Mouse (Mus musculus) splenic B cell, adult 2 months (primary cell): ENCODE measurements around the gene Gm49373.

Experiments used
- DNase-seq: peaks from one replicate; pipeline ENCODE4 v3.0.0-alpha.2; 2011; ENCODE audit warnings: low read depth, low spot score
- H3K27me3 ChIP-seq: 2 replicates; pipeline ENCODE4 v1.6.1; 2012; ENCODE audit warnings: mild to moderate bottlenecking, low read length, moderate library complexity, mixed read lengths; ENCODE audit not compliant: control insufficient read depth, poor library complexity, insufficient read depth, severe bottlenecking
- H3K36me3 ChIP-seq: 2 replicates; pipeline ENCODE4 v1.6.1; 2012; ENCODE audit warnings: mild to moderate bottlenecking, low read length, moderate library complexity, mixed read lengths; ENCODE audit not compliant: control insufficient read depth, poor library complexity, insufficient read depth, severe bottlenecking

Gene Gm49373

GRCm38 (mm10) chr9:21039779-21040178 lies 33.1 kb downstream of the Gm49373 start:
- no peak for DNase-seq
- H3K27me3 ChIP-seq = no peaks in the 10 kb centered on the region; the same call in 1 of the 2 replicates
- no peaks in the 10 kb centered on the region; the same call in 1 of the 2 replicates for H3K36me3 ChIP-seq

- Histone ChIP-seq H3K27me3 (no peaks in the 10 kb centered on the region; the same call in 1 of the 2 replicates), H3K36me3 (no peaks in the 10 kb centered on the region; the same call in 1 of the 2 replicates)
- no peak for DNase-seq
Measured at GRCm38 (mm10) chr9:21037481-21037891, 35.4 kb downstream of the Gm49373 start.

- Histone ChIP-seq H3K36me3 (no peaks in the 10 kb centered on the region; the same call in 1 of the 2 replicates), H3K27me3 (no peaks in the 10 kb centered on the region; the same call in 1 of the 2 replicates)
- no peak for DNase-seq
Measured at GRCm38 (mm10) chr9:21036666-21037065, 36.2 kb downstream of the Gm49373 start.

GRCm38 (mm10) chr9:21036161-21036560 lies 36.7 kb downstream of the Gm49373 start:
- DNase-seq = no peak
- Histone ChIP-seq H3K36me3 (no peaks in the 10 kb centered on the region; the same call in 1 of the 2 replicates), H3K27me3 (no peaks in the 10 kb centered on the region; the same call in 1 of the 2 replicates)

DNA sequence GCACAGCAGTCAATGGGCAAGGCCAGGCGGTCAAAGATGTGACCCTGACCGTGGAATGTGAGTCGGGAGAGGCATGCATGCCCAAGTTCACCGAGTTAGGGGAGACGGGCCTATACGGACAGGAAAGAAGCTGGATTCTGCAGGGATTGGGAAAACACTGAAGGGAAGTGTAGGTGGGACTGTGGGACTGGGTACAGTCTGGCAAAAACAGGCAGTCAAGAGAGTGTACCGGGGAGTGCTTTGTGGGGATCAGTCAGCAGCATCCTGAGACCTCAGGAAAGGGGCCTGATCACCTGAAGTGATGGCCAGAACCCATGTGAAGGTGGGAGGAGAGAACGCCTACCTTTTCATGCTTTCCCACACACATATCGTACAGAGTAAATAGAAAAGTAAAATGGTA lies 37.3 kb downstream of the Gm49373 start:
- no peaks in the 10 kb centered on the region; the same call in 1 of the 2 replicates for H3K36me3 ChIP-seq
- DNase-seq = no peak
- H3K27me3 ChIP-seq = no peaks in the 10 kb centered on the region; the same call in 1 of the 2 replicates

DNA sequence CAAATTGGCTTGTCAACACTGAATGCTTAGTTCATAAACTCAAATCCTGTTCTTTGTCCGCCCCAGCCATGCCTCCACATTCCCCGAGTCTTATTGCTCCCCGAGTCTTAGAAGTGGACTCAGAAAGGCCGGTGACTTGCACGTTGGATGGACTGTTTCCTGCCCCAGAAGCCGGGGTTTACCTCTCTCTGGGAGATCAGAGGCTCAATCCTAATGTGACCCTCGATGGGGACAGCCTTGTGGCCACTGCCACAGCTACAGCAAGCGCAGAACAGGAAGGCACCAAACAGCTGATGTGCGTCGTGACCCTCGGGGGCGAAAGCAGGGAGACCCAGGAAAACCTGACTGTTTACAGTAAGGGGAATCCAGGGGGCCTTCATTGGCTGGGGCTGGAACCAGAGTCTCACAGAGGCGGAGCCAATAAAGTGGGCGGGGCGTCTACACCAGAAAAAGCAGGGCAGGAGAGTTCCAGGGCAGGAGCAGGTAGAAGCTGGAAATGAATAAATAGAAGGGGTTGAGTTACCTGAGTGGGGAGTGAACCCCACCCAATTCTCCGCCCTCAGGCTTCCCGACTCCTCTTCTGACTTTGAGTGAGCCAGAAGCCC lies 38.3 kb downstream of the Gm49373 start:
- no peaks in the 10 kb centered on the region; the same call in 1 of the 2 replicates for H3K36me3 ChIP-seq
- no peaks in the 10 kb centered on the region; the same call in 1 of the 2 replicates for H3K27me3 ChIP-seq
- peak; percentile 33 for DNase-seq

GRCm38 (mm10) chr9:21033136-21033535 lies 39.8 kb downstream of the Gm49373 start:
- H3K27me3 ChIP-seq = no peaks in the 10 kb centered on the region; the same call in 1 of the 2 replicates
- peak; percentile 91 for DNase-seq
- no peaks in the 10 kb centered on the region; the same call in 1 of the 2 replicates for H3K36me3 ChIP-seq

DNA sequence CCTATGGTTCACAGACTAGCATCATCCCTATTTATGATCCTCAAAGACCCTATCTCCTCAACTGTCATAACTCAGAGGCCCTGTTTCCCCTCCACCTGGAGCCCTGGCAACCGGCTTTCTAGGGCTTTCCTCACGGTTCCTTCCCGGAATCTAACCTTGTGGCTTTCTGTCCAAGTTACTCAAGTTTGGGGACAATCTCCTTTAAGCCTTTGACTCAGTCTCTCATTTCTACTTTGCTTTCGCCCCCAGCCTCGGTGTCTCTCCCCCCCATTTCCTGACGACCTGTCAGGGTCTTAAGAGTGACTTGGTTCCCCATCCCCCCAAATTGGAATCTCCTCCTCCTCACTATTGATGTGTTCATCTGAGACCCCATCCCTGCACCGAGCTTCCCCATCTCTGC lies 40.4 kb downstream of the Gm49373 start:
- no peak for DNase-seq
- H3K27me3 ChIP-seq = no peaks in the 10 kb centered on the region; the same call in 1 of the 2 replicates
- peaks cover 3% of the 10 kb centered on the region for H3K36me3 ChIP-seq

- no peaks in the 10 kb centered on the region; the same call in 1 of the 2 replicates for H3K27me3 ChIP-seq
- H3K36me3 ChIP-seq = peaks cover 5% of the 10 kb centered on the region
- DNase-seq = peak; percentile 42
Measured at GRCm38 (mm10) chr9:21031896-21032351, 41.0 kb downstream of the Gm49373 start, which contains the start of gene Icam5. TSS of gene Icam5 (plus strand) at chr9:21032073.

GRCm38 (mm10) chr9:21031251-21031895 lies 41.5 kb downstream of the Gm49373 start:
- DNase-seq = peak; percentile 74
- H3K36me3 ChIP-seq = peaks cover 5% of the 10 kb centered on the region

GRCm38 (mm10) chr9:21030781-21031250 lies 42.1 kb downstream of the Gm49373 start:
- no peaks in the 10 kb centered on the region; the same call in 1 of the 2 replicates for H3K27me3 ChIP-seq
- peak; percentile 97 for DNase-seq
- H3K36me3 ChIP-seq = peaks cover 9% of the 10 kb centered on the region

More at GRCm38 (mm10) chr9:21031251-21031895, 41.5 kb downstream of the Gm49373 start:
- no peaks in the 10 kb centered on the region; the same call in 1 of the 2 replicates for H3K27me3 ChIP-seq

GRCm38 (mm10) chr9:21030055-21030600 lies 42.8 kb downstream of the Gm49373 start:
- H3K36me3 ChIP-seq = peaks cover 11% of the 10 kb centered on the region
- no peaks in the 10 kb centered on the region for H3K27me3 ChIP-seq
- peak; percentile 39 for DNase-seq

DNA sequence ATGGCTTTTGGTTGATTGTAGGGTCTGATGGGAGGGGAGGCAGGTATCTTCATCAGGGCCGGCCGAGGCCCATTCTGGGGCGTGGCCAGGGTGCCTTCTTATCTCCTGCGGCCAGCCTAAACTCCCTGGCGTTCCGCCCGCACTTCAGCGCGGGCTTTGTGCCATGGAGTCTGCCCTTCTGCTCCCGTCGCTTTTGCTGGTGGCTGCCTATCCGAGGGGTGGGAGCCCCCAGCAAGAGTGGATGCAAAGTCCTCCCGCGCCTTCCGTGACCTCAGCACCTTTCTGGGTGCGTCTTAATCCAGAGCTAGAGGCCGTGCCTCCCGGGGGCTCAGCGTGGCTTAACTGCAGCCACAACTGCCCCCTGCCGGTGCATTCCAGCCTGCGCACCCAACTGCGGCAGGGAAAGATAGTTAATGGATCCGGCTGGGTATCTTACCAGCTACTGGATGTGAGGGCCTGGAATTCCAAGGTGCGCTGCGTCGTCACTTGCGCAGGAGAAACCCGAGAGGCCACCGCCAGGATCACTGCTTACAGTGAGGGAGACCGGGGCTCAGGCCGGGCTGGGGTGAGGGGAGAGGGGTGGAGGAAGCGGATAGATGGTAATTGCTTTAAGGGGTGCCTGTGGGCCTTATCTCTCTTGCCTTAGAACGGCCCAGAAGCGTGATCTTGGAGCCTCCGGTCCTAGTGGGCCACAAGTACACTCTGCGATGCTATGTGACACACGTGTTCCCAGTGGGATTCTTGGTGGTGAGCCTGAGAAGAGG lies 43.4 kb downstream of the Gm49373 start, which contains the start of gene Icam4:
TSS of gene Icam4 (plus strand) at position 83 of the 764 bp plus-strand sequence.
- Histone ChIP-seq H3K27me3 (no peaks in the 10 kb centered on the region), H3K36me3 (peaks cover 12% of the 10 kb centered on the region)
- DNase-seq = peak; percentile 80

DNA sequence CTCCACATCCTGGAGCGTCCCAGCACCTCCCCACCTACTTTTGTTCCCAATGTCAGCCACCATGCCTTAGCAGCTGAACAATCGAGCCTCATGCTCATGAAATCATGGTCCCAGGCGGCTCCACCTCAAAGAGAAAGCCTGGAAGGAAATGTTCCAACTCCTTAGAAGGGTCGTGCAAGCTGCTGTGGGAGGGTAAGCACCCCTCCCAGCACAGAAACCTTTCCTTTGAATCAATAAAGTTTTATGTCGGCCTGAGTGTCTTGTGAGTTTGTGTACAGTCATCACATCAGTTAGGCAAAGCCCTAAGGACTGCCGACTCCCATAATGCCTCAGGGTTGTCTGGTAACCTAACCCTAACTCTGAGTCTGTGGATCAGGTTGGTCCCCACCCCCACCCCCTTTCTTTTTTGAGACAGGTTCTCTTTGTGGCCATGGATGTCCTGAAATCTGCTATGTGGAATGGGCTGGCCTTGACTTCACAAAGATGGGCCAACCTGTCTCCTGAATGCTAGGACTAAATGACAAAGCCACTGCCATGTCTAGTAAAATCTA lies 44.3 kb downstream of the Gm49373 start:
- DNase-seq = no peak
- H3K36me3 ChIP-seq = peaks cover 12% of the 10 kb centered on the region
- H3K27me3 ChIP-seq = no peaks in the 10 kb centered on the region
